Mouse (Mus musculus): ENCODE measurements at regions not wholly inside any gene's neighbourhood (a gene's known extent, or its start where the extent isn't known, plus 50 kb on each side); places are given as distances from the start of the nearest gene placed in this dataset.

DNA sequence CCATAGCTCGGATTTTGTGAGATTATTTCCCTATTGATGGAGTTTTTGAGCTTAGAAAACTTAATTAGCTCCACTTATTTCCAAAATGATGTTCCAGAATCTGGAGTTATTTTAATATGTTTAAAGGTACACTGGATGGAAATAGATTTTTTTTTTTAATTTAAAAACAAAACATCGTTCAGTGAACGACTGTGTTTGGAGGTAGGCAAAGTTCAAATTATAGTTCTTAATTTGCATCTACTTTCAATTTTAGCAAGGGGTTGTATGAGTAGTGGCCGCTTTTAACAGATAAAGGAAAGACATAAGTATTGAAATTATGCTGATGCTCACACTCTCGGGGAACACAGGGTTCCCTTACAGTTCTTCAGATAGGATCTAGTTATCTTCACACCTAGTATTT lies 284.6 kb upstream of the Adgrl2 start:
- Histone ChIP-seq H3K4me1 (no peaks in the 10 kb centered on the region; the same call in 1 of the 2 replicates), H3K4me3 (no peak overlapping the region), H3K9ac (replicated peaks) (no peak overlapping the region), H3K4me2 (replicated peaks) (no peak overlapping the region), H3K27me3 (no peaks in the 10 kb centered on the region), H3K27ac (replicated peaks) (no peak overlapping the region), H3K9me3 (no peaks in the 10 kb centered on the region), H3K36me3 (no peaks in the 10 kb centered on the region)
- no peak for ATAC-seq (replicated peaks)
- 76% methylated on average over 5 of the region's 5 CpGs for WGBS

DNA sequence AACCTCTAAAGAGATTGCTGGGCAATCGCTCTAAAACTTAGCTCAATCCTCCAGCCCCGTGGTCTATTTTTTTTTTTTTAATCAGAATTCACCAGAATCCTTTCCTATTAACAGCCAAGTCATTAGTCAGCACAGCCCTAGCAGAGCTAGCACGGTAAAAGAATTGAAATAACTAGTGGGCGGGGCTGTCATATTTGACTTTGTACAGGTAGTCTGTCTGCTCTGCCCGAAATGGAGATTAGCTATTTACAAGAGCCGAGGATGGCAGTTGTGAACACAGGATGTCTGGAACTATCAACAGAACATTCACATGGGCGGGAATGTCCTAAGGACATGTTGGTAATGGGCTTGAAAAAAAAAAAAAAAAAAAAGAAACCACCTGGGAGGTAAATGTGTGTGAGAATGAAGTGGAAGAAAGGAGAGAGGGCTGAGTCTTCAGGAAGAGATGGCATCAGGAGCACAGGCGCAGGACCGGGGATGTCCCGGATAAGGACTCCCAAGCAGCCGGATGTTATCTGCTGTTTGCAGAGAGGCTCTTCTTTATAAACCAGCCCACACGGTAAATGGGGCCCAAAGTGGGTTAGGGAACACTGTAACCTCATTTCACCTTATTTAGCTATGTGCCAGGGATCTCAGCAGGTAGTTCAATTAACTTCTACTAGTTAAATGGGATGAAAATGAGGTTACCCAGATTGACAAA lies 283.8 kb upstream of the Adgrl2 start:
- Histone ChIP-seq H3K9ac (replicated peaks) (no peak overlapping the region), H3K27me3 (no peaks in the 10 kb centered on the region), H3K4me1 (no peaks in the 10 kb centered on the region; the same call in 1 of the 2 replicates), H3K4me3 (no peak overlapping the region), H3K36me3 (no peaks in the 10 kb centered on the region), H3K4me2 (replicated peaks) (no peak overlapping the region), H3K27ac (replicated peaks) (no peak overlapping the region), H3K9me3 (no peaks in the 10 kb centered on the region)
- 54% methylated on average over 12 of the region's 12 CpGs for WGBS
- no peak for ATAC-seq (replicated peaks)

DNA sequence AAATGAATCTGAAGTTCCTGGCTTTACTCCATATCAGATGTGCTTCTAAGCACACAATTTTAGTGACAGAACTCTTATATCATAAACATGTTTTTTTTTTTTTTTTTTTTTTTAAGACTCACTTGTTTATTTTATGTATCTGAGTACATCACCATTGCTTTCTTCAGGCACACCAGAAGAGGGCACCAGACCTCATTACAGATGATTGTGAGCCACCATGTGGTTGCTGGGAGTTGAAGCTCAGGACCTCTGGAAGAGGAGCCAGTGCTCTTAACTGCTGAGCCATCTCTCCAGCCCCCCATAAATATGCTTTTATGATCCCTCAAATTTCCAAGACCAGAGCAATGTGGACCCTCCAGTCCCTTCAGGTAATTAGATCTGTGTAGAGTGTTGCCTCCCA lies 280.1 kb upstream of the Adgrl2 start:
- Histone ChIP-seq H3K9ac (replicated peaks) (no peak overlapping the region), H3K27me3 (no peaks in the 10 kb centered on the region), H3K27ac (replicated peaks) (no peak overlapping the region), H3K4me1 (no peaks in the 10 kb centered on the region; the same call in 1 of the 2 replicates), H3K4me3 (no peak overlapping the region), H3K4me2 (replicated peaks) (no peak overlapping the region), H3K36me3 (no peaks in the 10 kb centered on the region), H3K9me3 (no peaks in the 10 kb centered on the region)
- ATAC-seq (replicated peaks) = no peak

DNA sequence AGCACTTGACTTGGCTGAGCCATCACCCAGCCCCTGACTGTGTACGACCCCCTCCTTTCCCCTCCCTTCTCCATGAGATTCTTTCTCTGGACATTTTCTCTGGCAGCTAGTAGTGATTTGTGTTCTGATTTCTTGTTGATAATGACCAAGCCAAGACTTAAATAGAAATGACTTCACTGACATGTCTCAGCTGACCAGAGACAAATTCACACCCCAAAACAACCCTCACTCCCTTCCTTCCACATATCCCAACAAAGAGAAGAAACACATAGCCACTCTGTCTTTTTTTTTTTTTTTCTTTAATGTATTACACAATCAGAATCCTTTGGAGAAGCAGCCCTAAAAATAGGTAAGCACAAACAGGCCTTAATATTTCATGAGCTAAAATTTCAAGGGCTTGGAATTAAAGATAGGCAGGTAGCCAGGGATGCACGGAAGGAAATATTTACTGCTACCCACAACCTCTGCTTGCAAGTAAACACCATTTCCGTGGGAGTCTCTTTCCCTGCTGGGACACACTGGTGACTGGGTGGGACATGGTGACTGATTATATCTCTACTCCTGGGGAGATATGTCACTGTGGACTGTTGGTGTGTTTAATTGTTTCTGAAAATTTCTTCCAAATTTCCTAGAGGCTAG lies 272.1 kb upstream of the Adgrl2 start:
- Histone ChIP-seq H3K4me2 (replicated peaks) (no peak overlapping the region), H3K9ac (replicated peaks) (no peak overlapping the region), H3K4me1 (0 out of 2 replicates have a peak, but pooled peaks cover 5% of the 10 kb centered on the region), H3K9me3 (no peaks in the 10 kb centered on the region), H3K27ac (replicated peaks) (no peak overlapping the region), H3K4me3 (no peak overlapping the region), H3K36me3 (no peaks in the 10 kb centered on the region), H3K27me3 (no peaks in the 10 kb centered on the region)
- WGBS = 93% methylated on average over 3 of the region's 3 CpGs
- no peak for ATAC-seq (replicated peaks)

DNA sequence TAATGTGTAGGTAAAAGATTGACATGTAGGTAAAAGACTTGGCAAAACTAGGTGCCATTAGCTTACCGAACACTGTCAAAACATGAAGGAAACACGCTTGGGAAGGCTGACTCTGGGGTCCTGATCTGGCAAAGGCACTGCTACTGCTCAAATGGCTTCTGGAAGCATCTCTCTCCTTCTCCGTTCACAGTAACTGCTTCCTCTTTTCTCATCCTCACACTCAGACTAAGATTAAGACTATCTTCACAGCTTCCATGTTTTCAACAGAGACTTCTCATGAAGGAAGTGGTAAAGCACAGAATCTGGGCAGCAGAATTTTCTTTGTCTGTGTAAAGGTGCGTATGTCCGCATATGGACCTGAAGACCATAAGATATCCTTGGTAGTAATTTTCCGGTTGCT lies 271.4 kb upstream of the Adgrl2 start:
- H3K4me3 ChIP-seq = no peak overlapping the region
- no peak overlapping the region for H3K27ac ChIP-seq (replicated peaks)
- H3K4me1 ChIP-seq = peaks cover 11% of the 10 kb centered on the region
- no peak overlapping the region for H3K9ac ChIP-seq (replicated peaks)
- no peak overlapping the region for H3K4me2 ChIP-seq (replicated peaks)
- no peaks in the 10 kb centered on the region for H3K9me3 ChIP-seq
- ATAC-seq (replicated peaks) = no peak
- 96% methylated on average over 6 of the region's 6 CpGs for WGBS
- H3K27me3 ChIP-seq = no peaks in the 10 kb centered on the region
- H3K36me3 ChIP-seq = no peaks in the 10 kb centered on the region

DNA sequence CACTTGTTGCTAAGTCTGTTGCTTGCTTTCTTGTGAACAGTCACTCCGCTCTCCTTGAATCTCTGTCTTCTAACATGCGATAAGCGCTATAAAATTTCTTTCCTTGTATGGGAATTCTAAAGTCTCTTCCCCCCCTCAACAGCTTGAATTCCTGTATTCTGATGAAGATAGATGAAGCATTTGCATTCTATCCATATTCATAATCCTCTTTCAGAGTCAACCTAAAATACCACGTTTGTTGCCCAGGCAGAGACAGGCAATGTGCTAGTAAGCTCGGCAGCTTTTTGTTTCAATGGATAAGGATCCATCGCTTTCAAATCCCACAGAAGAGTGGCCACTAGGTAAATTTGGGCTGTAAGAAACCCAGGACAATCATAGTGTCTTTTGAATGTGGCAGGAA lies 268.5 kb upstream of the Adgrl2 start:
- 58% methylated on average over 6 of the region's 6 CpGs for WGBS
- ATAC-seq (replicated peaks) = 0 out of 2 replicates have a peak, but pooled peaks have one; percentile 35
- Histone ChIP-seq H3K27ac (replicated peaks) (peak overlapping the region; percentile 47), H3K9ac (replicated peaks) (no peak overlapping the region), H3K4me3 (no peak overlapping the region), H3K9me3 (no peaks in the 10 kb centered on the region), H3K4me2 (replicated peaks) (no peak overlapping the region), H3K4me1 (peaks cover 16% of the 10 kb centered on the region), H3K36me3 (no peaks in the 10 kb centered on the region), H3K27me3 (no peaks in the 10 kb centered on the region)

DNA sequence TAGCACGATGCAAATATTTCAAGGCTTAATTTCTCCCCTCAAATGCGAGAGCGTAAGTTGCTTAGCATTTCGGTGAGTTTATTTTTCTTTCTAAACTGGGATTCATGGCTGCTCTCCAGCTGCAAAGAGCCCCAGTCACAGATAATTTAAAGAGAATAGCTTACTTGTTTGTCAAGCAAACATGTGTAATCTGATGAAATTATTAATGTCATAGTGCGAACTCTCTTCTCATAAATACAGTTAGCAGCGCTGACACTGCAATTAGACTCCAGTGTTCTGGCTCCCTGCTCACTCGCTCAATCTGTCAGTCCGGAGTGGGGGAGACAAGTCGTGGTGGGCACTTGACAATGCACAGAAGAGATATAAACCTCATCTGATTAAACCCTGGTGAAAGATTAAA lies 266.5 kb upstream of the Adgrl2 start:
- Histone ChIP-seq H3K9me3 (no peaks in the 10 kb centered on the region), H3K9ac (replicated peaks) (no peak overlapping the region), H3K4me3 (no peak overlapping the region), H3K4me1 (peaks cover 16% of the 10 kb centered on the region), H3K27ac (replicated peaks) (no peak overlapping the region), H3K4me2 (replicated peaks) (no peak overlapping the region), H3K36me3 (no peaks in the 10 kb centered on the region), H3K27me3 (no peaks in the 10 kb centered on the region)
- WGBS = 59% methylated on average over 9 of the region's 9 CpGs
- no peak for ATAC-seq (replicated peaks)

DNA sequence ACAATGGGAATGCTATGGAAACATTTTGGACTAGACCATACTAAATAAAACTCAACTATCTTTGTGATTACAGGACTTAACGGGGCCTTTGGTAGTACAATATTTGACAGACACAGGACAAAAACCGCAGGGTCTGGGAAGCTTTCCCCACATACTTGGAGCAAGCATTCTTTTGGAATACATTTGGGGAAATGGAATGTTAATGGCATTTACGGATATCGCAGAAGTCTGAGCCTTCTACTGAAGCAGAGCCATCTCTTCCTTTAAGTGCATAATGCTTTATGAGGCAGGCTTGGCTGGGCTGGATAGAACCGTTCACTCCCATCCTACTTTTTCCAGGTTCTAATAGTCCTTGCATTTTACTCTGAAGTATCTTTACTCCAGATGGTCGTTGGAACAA lies 262.7 kb upstream of the Adgrl2 start:
- Histone ChIP-seq H3K36me3 (no peaks in the 10 kb centered on the region), H3K27ac (replicated peaks) (no peak overlapping the region), H3K4me2 (replicated peaks) (no peak overlapping the region), H3K4me3 (no peak overlapping the region), H3K9me3 (no peaks in the 10 kb centered on the region), H3K27me3 (no peaks in the 10 kb centered on the region), H3K4me1 (peaks cover 12% of the 10 kb centered on the region), H3K9ac (replicated peaks) (no peak overlapping the region)
- no peak for ATAC-seq (replicated peaks)
- 88% methylated on average over 6 of the region's 6 CpGs for WGBS

DNA sequence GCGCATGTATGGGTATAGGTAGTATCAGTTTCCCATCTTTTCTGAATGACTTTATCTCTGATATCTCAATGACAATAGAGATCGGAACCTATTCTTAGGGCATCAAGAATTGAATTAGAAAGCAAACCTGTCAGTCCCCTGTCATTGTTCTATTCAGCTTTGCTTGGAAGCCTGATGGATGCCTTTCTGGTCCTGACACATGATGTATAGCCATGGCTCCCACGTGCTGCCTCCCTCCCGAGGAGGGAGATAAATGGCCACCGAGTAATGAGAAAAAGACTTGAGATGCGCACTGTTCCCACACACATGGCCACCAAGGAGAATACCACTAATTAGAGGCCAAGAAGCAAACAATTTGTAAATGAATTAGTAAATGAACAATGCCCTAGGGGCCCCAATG lies 261.8 kb upstream of the Adgrl2 start:
- Histone ChIP-seq H3K27me3 (no peaks in the 10 kb centered on the region), H3K27ac (replicated peaks) (no peak overlapping the region), H3K9me3 (no peaks in the 10 kb centered on the region), H3K9ac (replicated peaks) (no peak overlapping the region), H3K36me3 (no peaks in the 10 kb centered on the region), H3K4me3 (no peak overlapping the region), H3K4me2 (replicated peaks) (no peak overlapping the region), H3K4me1 (peaks cover 16% of the 10 kb centered on the region)
- ATAC-seq (replicated peaks) = no peak
- 32% methylated on average over 6 of the region's 6 CpGs for WGBS

DNA sequence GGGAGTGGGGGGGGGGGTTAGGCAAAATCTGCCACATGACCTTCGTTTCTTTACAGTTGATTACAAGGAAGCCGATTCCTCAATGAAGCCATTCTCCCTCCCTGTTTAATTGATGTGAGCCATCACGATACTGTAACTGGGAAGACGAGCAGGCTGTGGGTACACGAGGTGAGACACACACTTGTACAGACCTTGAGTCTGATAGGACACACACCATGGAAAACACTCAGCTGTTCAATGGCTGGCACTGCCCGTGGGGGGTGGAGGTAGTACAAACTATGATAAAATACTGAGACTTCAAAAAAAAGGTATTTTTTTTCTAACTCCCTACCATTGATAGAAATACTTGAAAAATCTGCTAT lies 257.3 kb upstream of the Adgrl2 start:
- Histone ChIP-seq H3K9ac (replicated peaks) (0 out of 2 replicates have a peak overlapping the region, but pooled peaks have one; percentile 19), H3K27ac (replicated peaks) (peak overlapping the region; percentile 57), H3K4me2 (replicated peaks) (peak overlapping the region; percentile 33), H3K4me3 (peak overlapping the region; percentile 16), H3K9me3 (no peaks in the 10 kb centered on the region), H3K4me1 (peaks cover 11% of the 10 kb centered on the region), H3K27me3 (no peaks in the 10 kb centered on the region), H3K36me3 (no peaks in the 10 kb centered on the region)
- peak; percentile 85 for ATAC-seq (replicated peaks)
- WGBS = 24% methylated on average over 6 of the region's 6 CpGs

DNA sequence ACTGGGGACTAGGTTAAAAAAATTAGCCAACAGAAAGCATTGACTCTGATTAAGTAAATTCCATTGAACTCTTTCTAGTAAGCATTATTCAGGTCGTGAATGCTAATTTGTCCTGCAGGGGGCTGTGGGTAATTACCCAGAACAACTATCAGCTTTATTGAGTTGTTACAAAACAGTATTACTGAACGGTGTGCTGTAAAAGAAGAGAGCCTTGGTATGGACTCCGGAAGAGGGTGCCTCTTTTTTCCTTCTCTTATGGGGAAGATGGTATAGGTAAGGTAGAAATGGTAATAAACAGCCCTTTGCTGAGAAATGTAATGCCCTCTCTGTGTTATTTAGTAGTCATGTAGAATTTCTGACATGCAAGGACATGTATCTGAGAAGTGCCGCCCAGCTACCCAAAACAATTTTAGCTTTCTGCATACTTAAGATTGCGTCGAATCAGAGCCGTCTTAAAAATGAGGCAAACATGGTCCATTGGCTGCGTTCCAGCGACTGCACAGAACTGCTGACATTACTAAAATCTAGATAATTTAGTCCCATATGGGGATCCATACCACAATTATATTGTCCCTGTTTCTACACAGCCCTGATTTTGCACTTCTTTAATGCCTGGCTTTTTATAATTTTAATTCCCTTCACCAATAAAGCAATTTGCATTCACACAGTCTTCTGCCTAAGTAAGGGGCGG lies 256.7 kb upstream of the Adgrl2 start:
- WGBS = 19% methylated on average over 10 of the region's 10 CpGs
- H3K4me2 ChIP-seq (replicated peaks) = peak overlapping the region; percentile 33
- peak; percentile 76 for ATAC-seq (replicated peaks)
- H3K4me1 ChIP-seq = peaks cover 11% of the 10 kb centered on the region
- peak overlapping the region; percentile 57 for H3K27ac ChIP-seq (replicated peaks)
- H3K9me3 ChIP-seq = no peaks in the 10 kb centered on the region
- no peaks in the 10 kb centered on the region for H3K27me3 ChIP-seq
- 0 out of 2 replicates have a peak overlapping the region, but pooled peaks have one; percentile 19 for H3K9ac ChIP-seq (replicated peaks)
- peak overlapping the region; percentile 16 for H3K4me3 ChIP-seq
- H3K36me3 ChIP-seq = no peaks in the 10 kb centered on the region

DNA sequence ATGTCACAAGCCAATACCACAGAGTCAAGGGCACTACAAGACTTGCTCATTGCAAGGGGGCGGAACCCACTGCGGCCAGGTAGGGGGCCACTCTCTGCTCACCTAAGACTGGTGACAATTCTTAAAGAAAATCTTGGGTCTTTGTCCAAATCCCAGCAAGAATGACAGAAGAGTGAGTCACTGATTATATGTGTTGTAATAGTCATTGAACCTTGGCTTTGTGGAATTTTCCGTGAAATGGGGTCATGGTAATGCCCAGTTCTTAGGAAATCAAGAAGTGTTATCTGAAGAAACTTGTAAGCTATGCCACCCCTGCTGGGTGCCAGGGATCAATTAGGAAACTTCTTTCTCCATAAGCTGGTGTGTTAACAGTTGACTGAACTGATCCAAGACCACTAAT lies 249.3 kb upstream of the Adgrl2 start:
- no peak overlapping the region for H3K9ac ChIP-seq (replicated peaks)
- ATAC-seq (replicated peaks) = no peak
- H3K36me3 ChIP-seq = no peaks in the 10 kb centered on the region
- H3K27me3 ChIP-seq = no peaks in the 10 kb centered on the region
- no peak overlapping the region for H3K27ac ChIP-seq (replicated peaks)
- no peak overlapping the region for H3K4me2 ChIP-seq (replicated peaks)
- H3K4me1 ChIP-seq = no peaks in the 10 kb centered on the region
- no peak overlapping the region for H3K4me3 ChIP-seq
- 90% methylated on average over 3 of the region's 3 CpGs for WGBS
- H3K9me3 ChIP-seq = no peaks in the 10 kb centered on the region
